Mouse (Mus musculus) ES-E14 (cell line): ENCODE data around the gene Egfr. TPM values are rescaled to one million over a fixed set of nuclear protein-coding genes. Genes with fewer than 3 reads are reported as not detected.

Source experiments
- DNase-seq: peaks from one replicate; pipeline ENCODE4 v3.0.0-alpha.2; 2013; ENCODE audit warnings: low read depth, low spot score
- H3K27ac ChIP-seq: 2 replicates; pipeline ENCODE4 v1.5.1; 2012; ENCODE audit warnings: low read depth, mild to moderate bottlenecking, low read length, moderate library complexity, mixed read lengths; ENCODE audit not compliant: poor library complexity, insufficient read depth, severe bottlenecking
- H3K36me3 ChIP-seq: 2 replicates; pipeline ENCODE4 v1.6.1; 2012; ENCODE audit warnings: mild to moderate bottlenecking, low read length, moderate library complexity, mixed read lengths; ENCODE audit not compliant: control insufficient read depth, poor library complexity, insufficient read depth, severe bottlenecking
- H3K4me1 ChIP-seq, 2 experiments: fragments of 150-350 bp in 1 of 2; sonication (generic) in 1 of 2; 2 replicates each; pipeline ENCODE4 v1.6.1; 2012; ENCODE audit warnings: low read length in 2 of 2, mild to moderate bottlenecking in 1 of 2, mixed read lengths in 1 of 2; ENCODE audit not compliant: control insufficient read depth in 2 of 2, insufficient read depth in 2 of 2, poor library complexity in 1 of 2
- H3K4me3 ChIP-seq, 2 experiments: fragments of 150-350 bp in 1 of 2; sonication (generic) in 1 of 2; 2 replicates each; pipeline ENCODE4 v1.5.1; 2012; ENCODE audit warnings: low read length in 2 of 2, low read depth in 1 of 2, mild to moderate bottlenecking in 1 of 2, mixed read lengths in 1 of 2; ENCODE audit not compliant: insufficient read depth in 1 of 2, poor library complexity in 1 of 2, severe bottlenecking in 1 of 2
- H3K9ac ChIP-seq: 2 replicates; pipeline ENCODE4 v1.6.1; 2012; ENCODE audit warnings: low read depth, mild to moderate bottlenecking, low read length, mixed read lengths; ENCODE audit not compliant: poor library complexity, insufficient read depth, severe bottlenecking
- H3K9me3 ChIP-seq: fragments of 150-350 bp; sonication (generic); 2 replicates; pipeline ENCODE4 v1.6.1; 2012; ENCODE audit warnings: low read depth, mild to moderate bottlenecking, low read length; ENCODE audit not compliant: control insufficient read depth, insufficient read depth
- CHD2 ChIP-seq: IDR thresholded peaks from 2 replicates; pipeline ENCODE4 v1.6.1; 2014; ENCODE audit warnings: mild to moderate bottlenecking, low read depth, low read length, inconsistent platforms
- HCFC1 ChIP-seq: IDR thresholded peaks from 2 replicates; pipeline ENCODE4 v1.6.1; 2012; ENCODE audit warnings: low read length, inconsistent platforms, borderline replicate concordance; ENCODE audit not compliant: insufficient read depth
- MAFK ChIP-seq: IDR thresholded peaks from 2 replicates; pipeline ENCODE4 v1.6.1; 2014; ENCODE audit warnings: mild to moderate bottlenecking, low read depth, low read length, inconsistent platforms; ENCODE audit not compliant: insufficient read depth
- ZC3H11A ChIP-seq: IDR thresholded peaks from 2 replicates; pipeline ENCODE4 v1.6.1; 2012; ENCODE audit warnings: low read depth, mild to moderate bottlenecking, inconsistent platforms, low read length, borderline replicate concordance
- ZNF384 ChIP-seq: IDR thresholded peaks from 2 replicates; pipeline ENCODE4 v1.6.1; 2012; ENCODE audit warnings: low read depth, low read length, inconsistent platforms
- in situ Hi-C, 2 experiments: fragments of 600-800 bp; cut with MboI; formaldehyde crosslinking; loops; one replicate each; pipeline ENCODE4 v1.15.1; 2025; ENCODE audit warnings: low sequenced_read_pairs in 2 of 2, inconsistent platforms in 1 of 2; ENCODE audit not compliant: unreplicated experiment in 2 of 2
- total RNA-seq: library from RNA; depleted of rRNA; stranded (reverse); fragments of 300-350 nt; gene quantifications from 2 replicates; pipeline ENCODE4 v1.2.3, GENCODE M21; 2012

Gene Egfr
- total RNA-seq, 1 experiment = 22.2 TPM

- no peak overlapping the region for H3K27ac ChIP-seq
- no peaks in the 10 kb centered on the region for H3K36me3 ChIP-seq
- no peak overlapping the region for H3K9ac ChIP-seq
- H3K4me1 ChIP-seq = no peaks in the 10 kb centered on the region
- TF ChIP-seq HCFC1 (no peak), ZC3H11A (no peak), MAFK (no peak), CHD2 (no peak), ZNF384 (no peak)
- no peak overlapping the region for H3K4me3 ChIP-seq
- DNase-seq = no peak
- in situ Hi-C loops = no loop called here
- H3K9me3 ChIP-seq = no peaks in the 10 kb centered on the region
These were observed 65.5 kb downstream of the Egfr start for GRCm38 (mm10) chr11:16817336-16818034.

GRCm38 (mm10) chr11:16819424-16819823 is 67.4 kb downstream of the Egfr start:
- Histone ChIP-seq H3K4me3 (no peak overlapping the region), H3K27ac (no peak overlapping the region), H3K9ac (no peak overlapping the region), H3K9me3 (no peaks in the 10 kb centered on the region), H3K36me3 (no peaks in the 10 kb centered on the region), H3K4me1 (no peaks in the 10 kb centered on the region)
- TF ChIP-seq CHD2 (no peak), ZNF384 (no peak), MAFK (no peak), ZC3H11A (no peak), HCFC1 (no peak)
- in situ Hi-C loops = no loop called here
- DNase-seq = no peak

- no peak for TF ChIP-seq ZNF384
- TF ChIP-seq CHD2 = no peak
- no peak for TF ChIP-seq HCFC1
- TF ChIP-seq MAFK = no peak
- no peak for TF ChIP-seq ZC3H11A
- Histone ChIP-seq H3K4me3 (no peak overlapping the region), H3K27ac (no peak overlapping the region), H3K36me3 (no peaks in the 10 kb centered on the region), H3K4me1 (no peaks in the 10 kb centered on the region), H3K9ac (no peak overlapping the region), H3K9me3 (no peaks in the 10 kb centered on the region)
- DNase-seq = no peak
- in situ Hi-C loops = no loop called here
These were observed 68.1 kb downstream of the Egfr start for GRCm38 (mm10) chr11:16820138-16820537.

GRCm38 (mm10) chr11:16821668-16822254 is 69.8 kb downstream of the Egfr start:
- Histone ChIP-seq H3K36me3 (no peaks in the 10 kb centered on the region), H3K9ac (no peak overlapping the region), H3K4me1 (no peaks in the 10 kb centered on the region), H3K27ac (no peak overlapping the region), H3K9me3 (no peaks in the 10 kb centered on the region), H3K4me3 (no peak overlapping the region)
- in situ Hi-C loops = no loop called here
- no peak for DNase-seq
- TF ChIP-seq MAFK (no peak), HCFC1 (no peak), CHD2 (no peak), ZC3H11A (no peak), ZNF384 (no peak)
